Mouse (Mus musculus): ENCODE data around the gene 5530401A14Rik. TPM values are rescaled to one million over a fixed set of nuclear protein-coding genes. Genes with fewer than 3 reads are reported as not detected.

Gene 5530401A14Rik
- polyA plus RNA-seq, 1 experiment = not detected

DNA sequence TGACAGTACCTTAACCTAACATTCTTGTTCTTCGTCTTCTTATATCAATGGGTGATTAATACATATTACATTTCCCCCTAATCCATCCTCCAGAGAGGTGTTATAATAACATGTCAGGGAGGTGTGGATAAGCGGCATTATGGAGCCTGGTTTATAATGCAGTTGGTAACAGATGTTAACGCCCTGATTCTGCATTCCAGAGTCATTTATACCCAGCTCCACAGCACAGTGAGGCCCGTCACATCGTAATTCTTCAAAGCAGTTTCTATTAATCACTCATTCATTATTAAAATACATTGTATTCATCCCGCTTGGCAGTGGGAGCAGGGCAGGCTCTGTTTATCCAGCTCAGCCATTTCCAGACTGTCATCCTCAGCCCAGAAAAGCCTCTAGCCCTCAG lies 55.0 kb downstream of the 5530401A14Rik start:
- Histone ChIP-seq H3K9me3 (ENCODE audit: control insufficient read depth, low read length) (no peaks in the 10 kb centered on the region), H3K36me3 (ENCODE audit: control insufficient read depth) (no peaks in the 10 kb centered on the region), H3K4me3 (replicated peaks) (no peak overlapping the region), H3K4me1 (ENCODE audit: control insufficient read depth) (no peaks in the 10 kb centered on the region), H3K27me3 (ENCODE audit: control insufficient read depth) (no peaks in the 10 kb centered on the region)
- TF ChIP-seq GATA1 (IDR thresholded peaks at IDR 0.05; ENCODE audit: low read length) (no peak), TAL1 (IDR thresholded peaks at IDR 0.05; ENCODE audit: low read length) (no peak)

DNA sequence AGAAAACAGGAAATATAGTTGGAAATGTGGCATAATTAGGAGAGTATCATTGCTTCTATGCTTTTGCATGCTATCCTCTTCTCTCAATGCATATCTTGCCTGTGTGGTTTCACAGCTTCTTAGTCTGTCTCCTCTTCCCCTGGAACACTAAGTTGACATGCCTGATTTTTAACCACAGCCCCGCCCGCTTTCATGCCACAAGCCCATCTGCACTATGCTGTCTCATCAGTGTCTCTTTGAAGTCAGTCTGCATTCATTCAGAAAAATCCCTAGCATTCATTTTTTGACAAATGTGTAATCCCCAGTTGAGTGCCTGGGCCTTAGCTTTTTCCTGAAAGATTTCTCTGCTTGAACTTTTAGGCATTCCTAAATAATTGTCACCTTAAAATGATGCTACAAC lies 62.6 kb downstream of the 5530401A14Rik start:
- TF ChIP-seq TAL1 (IDR thresholded peaks at IDR 0.05; ENCODE audit: low read length) = no peak
- TF ChIP-seq GATA1 (IDR thresholded peaks at IDR 0.05; ENCODE audit: low read length) = no peak
- no peaks in the 10 kb centered on the region for H3K4me1 ChIP-seq (ENCODE audit: control insufficient read depth)
- no peak overlapping the region for H3K4me3 ChIP-seq (replicated peaks)
- H3K27me3 ChIP-seq (ENCODE audit: control insufficient read depth) = no peaks in the 10 kb centered on the region
- H3K36me3 ChIP-seq (ENCODE audit: control insufficient read depth) = no peaks in the 10 kb centered on the region
- H3K9me3 ChIP-seq (ENCODE audit: control insufficient read depth, low read length) = no peaks in the 10 kb centered on the region

DNA sequence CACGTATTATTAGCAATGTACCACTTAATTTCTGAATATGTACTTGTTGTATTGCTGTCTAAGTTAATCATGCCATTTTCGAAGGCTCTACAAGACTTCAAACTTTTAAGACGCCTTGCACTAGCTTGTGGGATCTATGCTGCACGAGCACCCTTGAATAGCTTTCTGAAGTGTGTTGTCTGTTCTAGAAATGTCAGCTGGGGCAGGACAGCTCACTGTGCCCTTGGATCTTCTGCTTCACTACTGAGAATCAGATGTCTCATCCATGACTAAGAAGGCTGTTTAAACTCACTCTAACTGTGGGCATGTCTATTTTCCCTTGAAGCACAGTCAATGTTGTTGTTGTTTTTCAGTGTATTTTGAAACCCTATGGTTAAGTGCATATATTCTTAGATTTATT lies 63.2 kb downstream of the 5530401A14Rik start:
- Histone ChIP-seq H3K27me3 (ENCODE audit: control insufficient read depth) (no peaks in the 10 kb centered on the region), H3K4me1 (ENCODE audit: control insufficient read depth) (no peaks in the 10 kb centered on the region), H3K36me3 (ENCODE audit: control insufficient read depth) (no peaks in the 10 kb centered on the region), H3K9me3 (ENCODE audit: control insufficient read depth, low read length) (no peaks in the 10 kb centered on the region), H3K4me3 (replicated peaks) (no peak overlapping the region)
- no peak for TF ChIP-seq TAL1 (IDR thresholded peaks at IDR 0.05; ENCODE audit: low read length)
- TF ChIP-seq GATA1 (IDR thresholded peaks at IDR 0.05; ENCODE audit: low read length) = no peak

DNA sequence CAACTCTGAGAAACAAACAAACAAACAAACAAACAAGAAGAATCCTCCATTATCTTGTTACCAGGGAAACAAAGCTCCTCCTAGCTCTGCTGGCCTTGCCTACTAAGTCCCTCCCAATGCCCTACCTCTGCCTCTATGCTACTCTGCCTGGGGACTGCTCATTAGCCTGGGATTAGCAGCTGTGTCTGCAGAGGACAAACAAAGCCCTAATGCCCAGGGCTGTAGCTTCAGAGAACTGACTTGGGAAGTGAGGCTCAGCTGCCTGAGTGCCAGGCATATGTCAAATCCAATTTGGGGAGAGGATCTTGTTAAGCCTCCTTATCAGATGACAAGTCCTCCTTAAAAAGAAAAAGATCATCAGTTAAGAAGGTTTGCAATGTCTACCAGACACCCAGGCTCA lies 65.9 kb downstream of the 5530401A14Rik start:
- Histone ChIP-seq H3K36me3 (ENCODE audit: control insufficient read depth) (no peaks in the 10 kb centered on the region), H3K27me3 (ENCODE audit: control insufficient read depth) (no peaks in the 10 kb centered on the region), H3K4me3 (replicated peaks) (no peak overlapping the region), H3K4me1 (ENCODE audit: control insufficient read depth) (no peaks in the 10 kb centered on the region), H3K9me3 (ENCODE audit: control insufficient read depth, low read length) (no peaks in the 10 kb centered on the region)
- TF ChIP-seq GATA1 (IDR thresholded peaks at IDR 0.05; ENCODE audit: low read length) (no peak), TAL1 (IDR thresholded peaks at IDR 0.05; ENCODE audit: low read length) (no peak)

DNA sequence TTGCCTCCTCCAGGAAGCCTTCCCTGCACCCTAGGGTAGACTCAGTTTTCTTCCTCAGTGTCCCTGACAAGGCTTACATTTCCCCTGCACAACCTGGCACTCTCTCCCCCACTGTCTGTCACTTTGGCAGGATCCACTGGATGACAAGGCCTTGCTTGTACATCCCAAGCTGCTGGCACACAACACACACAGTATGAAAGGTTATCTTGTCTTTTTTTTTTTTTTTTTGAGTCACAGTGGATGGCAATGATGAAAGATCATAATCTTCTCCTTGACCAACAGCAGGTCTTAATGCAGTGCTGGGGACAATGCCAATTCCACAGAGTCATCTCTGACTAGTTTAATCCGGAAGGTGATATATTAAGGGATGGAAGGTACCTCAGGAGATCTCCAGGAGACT lies 77.0 kb downstream of the 5530401A14Rik start:
- Histone ChIP-seq H3K27me3 (ENCODE audit: control insufficient read depth) (no peaks in the 10 kb centered on the region), H3K4me1 (ENCODE audit: control insufficient read depth) (no peaks in the 10 kb centered on the region), H3K9me3 (ENCODE audit: control insufficient read depth, low read length) (no peaks in the 10 kb centered on the region), H3K36me3 (ENCODE audit: control insufficient read depth) (no peaks in the 10 kb centered on the region), H3K4me3 (replicated peaks) (no peak overlapping the region)
- TF ChIP-seq TAL1 (IDR thresholded peaks at IDR 0.05; ENCODE audit: low read length) (no peak), GATA1 (IDR thresholded peaks at IDR 0.05; ENCODE audit: low read length) (no peak)

DNA sequence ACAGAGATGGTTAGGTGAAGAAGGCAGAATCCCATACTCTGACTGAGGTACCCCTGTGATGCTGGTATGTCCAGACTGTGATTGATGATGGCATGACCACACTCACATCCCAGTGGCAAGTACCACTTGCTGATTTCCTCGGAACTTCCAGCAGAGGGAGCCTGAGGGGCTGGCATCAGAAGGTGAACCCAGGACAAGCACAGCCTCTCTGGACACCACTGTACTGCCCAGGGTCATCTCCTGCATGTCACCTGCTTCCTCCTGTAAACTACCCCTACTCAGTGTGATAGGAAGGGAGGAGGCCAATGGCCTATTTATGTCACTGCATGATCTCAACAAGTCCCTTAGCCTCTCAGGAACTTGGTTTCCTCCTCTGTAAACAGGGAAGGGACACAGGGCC lies 80.5 kb downstream of the 5530401A14Rik start:
- Histone ChIP-seq H3K4me1 (ENCODE audit: control insufficient read depth) (no peaks in the 10 kb centered on the region), H3K9me3 (ENCODE audit: control insufficient read depth, low read length) (no peaks in the 10 kb centered on the region), H3K36me3 (ENCODE audit: control insufficient read depth) (no peaks in the 10 kb centered on the region), H3K27me3 (ENCODE audit: control insufficient read depth) (no peaks in the 10 kb centered on the region), H3K4me3 (replicated peaks) (no peak overlapping the region)
- TF ChIP-seq GATA1 (IDR thresholded peaks at IDR 0.05; ENCODE audit: low read length) (no peak), TAL1 (IDR thresholded peaks at IDR 0.05; ENCODE audit: low read length) (no peak)

DNA sequence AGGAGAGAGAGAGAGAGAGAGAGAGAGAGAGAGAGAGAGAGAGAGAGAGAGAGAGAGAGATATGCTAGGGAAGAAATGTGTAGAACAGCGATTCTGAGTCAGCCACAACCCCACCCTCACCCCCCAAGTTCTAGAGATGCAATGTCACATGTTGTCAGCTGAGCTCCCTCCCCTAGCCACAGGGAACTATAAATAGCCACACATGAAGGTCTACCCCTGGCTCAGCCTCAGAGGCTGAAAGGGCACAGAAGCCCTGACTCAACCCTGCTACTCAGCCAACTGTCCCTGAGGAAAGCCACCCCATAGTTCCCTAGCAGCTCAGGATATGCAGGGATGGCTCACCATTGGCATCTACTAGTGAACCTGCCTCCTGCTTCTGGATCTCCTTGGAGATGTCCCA lies 81.7 kb downstream of the 5530401A14Rik start:
- Histone ChIP-seq H3K9me3 (ENCODE audit: control insufficient read depth, low read length) (peaks cover under 1% of the 10 kb centered on the region), H3K4me1 (ENCODE audit: control insufficient read depth) (no peaks in the 10 kb centered on the region), H3K27me3 (ENCODE audit: control insufficient read depth) (no peaks in the 10 kb centered on the region), H3K36me3 (ENCODE audit: control insufficient read depth) (no peaks in the 10 kb centered on the region), H3K4me3 (replicated peaks) (no peak overlapping the region)
- TF ChIP-seq GATA1 (IDR thresholded peaks at IDR 0.05; ENCODE audit: low read length) (no peak), TAL1 (IDR thresholded peaks at IDR 0.05; ENCODE audit: low read length) (no peak)

Other genes with a start within 250 kb of the 5530401A14Rik start
- gene Asic2, start 107.8 kb downstream of the 5530401A14Rik start, polyA plus RNA-seq (2012) = not detected in 2 replicates
- not detected in 2 replicates for gene Ccl2, start 174.9 kb downstream of the 5530401A14Rik start, polyA plus RNA-seq (2012)
- gene Gm17268, start 177.9 kb downstream of the 5530401A14Rik start, polyA plus RNA-seq (2012) = not detected in 2 replicates
- gene Ccl7, start 185.0 kb downstream of the 5530401A14Rik start, polyA plus RNA-seq (2012) = not detected in 2 replicates
- not detected in 2 replicates for gene Ccl11, start 197.2 kb downstream of the 5530401A14Rik start, polyA plus RNA-seq (2012)
- gene Ccl12, start 241.2 kb downstream of the 5530401A14Rik start, polyA plus RNA-seq (2012) = not detected in 2 replicates